Mouse (Mus musculus) MEL (cell line): ENCODE results near the gene Efna5.

Experiments used
- POLR2AphosphoS5 ChIP-seq: IDR thresholded peaks from 2 replicates; pipeline ENCODE4 v1.6.1; 2012; ENCODE audit warnings: low read depth, borderline replicate concordance, mild to moderate bottlenecking, inconsistent platforms, low read length, moderate library complexity, mixed read lengths
- TCF12 ChIP-seq: IDR thresholded peaks from 2 replicates; pipeline ENCODE4 v1.6.1; 2014; ENCODE audit warnings: low read depth, mild to moderate bottlenecking, inconsistent platforms, low read length, improper control_type of control experiment, moderate library complexity

DNA sequence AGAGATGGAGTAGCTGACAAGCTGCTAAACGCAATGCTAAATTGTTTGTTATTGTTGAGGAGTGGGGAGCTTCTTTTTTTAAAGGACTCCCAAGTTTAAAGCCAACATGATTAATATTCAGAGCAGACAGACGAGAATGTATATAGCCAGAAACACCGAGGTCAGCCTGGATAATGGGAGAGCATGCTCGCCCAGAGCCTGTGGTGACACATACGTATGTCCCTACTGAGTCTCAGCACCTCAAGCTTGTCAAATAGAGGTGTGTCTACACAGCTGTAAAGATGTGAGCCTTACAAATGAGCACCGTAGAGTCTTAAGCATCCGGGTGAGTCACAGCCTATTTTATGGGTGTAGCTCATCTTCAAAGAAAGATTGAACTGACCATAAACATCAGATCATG, 318.7 kb downstream of the Efna5 start:
- TF ChIP-seq TCF12 (no peak), POLR2AphosphoS5 (no peak)
